Mouse (Mus musculus): Measurements from ENCODE around the gene Map3k5. TPM values are rescaled to one million over a fixed set of nuclear protein-coding genes. Genes with fewer than 3 reads are reported as not detected.

Map3k5 gene
- polyA plus RNA-seq, 1 experiment = 0.53 TPM

DNA sequence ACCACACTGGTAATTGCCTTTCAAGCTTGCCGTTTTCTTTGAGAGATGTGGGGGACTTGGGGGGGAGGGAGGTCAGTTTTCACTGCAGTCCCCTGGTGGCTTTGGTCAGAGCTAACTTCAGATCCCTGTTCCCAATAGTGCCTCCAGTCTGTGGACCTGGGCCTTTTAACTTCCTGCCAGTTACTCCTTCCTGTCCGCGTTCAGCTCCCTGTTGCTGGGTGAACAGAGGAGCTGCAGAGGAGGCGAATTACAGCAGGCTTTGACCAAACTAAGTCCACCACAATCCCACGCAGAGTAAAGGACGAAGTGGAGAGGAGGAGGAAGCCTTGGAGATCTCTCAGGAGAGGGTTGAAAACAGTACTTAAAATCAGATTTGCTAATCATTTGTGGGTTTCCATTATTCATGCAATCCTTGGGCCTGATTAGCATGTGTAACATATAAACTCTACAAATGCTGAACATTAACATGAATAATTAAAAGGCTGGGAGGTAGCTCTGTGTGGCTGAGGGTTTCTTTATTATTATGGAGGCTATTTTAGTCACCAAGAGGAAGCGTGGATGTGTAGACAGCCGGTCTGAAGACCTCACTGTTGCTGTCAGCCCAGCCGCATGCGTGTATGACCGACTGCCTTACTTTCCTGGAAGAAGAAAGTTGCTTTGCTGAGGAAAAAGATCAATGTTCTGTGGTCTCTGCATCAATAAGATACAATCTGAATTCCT lies 247.6 kb downstream of the Map3k5 start:
- no peak overlapping the region for H3K4me3 ChIP-seq
- H3ac ChIP-seq (ENCODE audit: control insufficient read depth, insufficient read length) = no peak overlapping the region
- no peak overlapping the region for H3K4me2 ChIP-seq (ENCODE audit: low read depth)
- TF ChIP-seq MYOD1 (IDR thresholded peaks at IDR 0.05; ENCODE audit: control insufficient read depth in 1 of 3, insufficient read length in 2 of 3, low read depth in 2 of 3) = no peak
- no peak for TF ChIP-seq POLR2AphosphoS2 (IDR thresholded peaks at IDR 0.05; ENCODE audit: insufficient read length, low read depth)
- TF ChIP-seq MYOG (IDR thresholded peaks at IDR 0.05; ENCODE audit: control insufficient read depth in 1 of 3, insufficient read depth in 1 of 3, insufficient read length in 2 of 3, low read depth in 2 of 3) = no peak
- no peak for TF ChIP-seq SRF (IDR thresholded peaks at IDR 0.05; ENCODE audit: control insufficient read depth, insufficient read length, low read depth)
- TF ChIP-seq CEBPB (IDR thresholded peaks at IDR 0.05; ENCODE audit: insufficient read depth, poor library complexity, severe bottlenecking) = no peak
- no peak for TF ChIP-seq TCF3 (IDR thresholded peaks at IDR 0.05; ENCODE audit: insufficient read length, low read depth)
- no peak for TF ChIP-seq USF1 (IDR thresholded peaks at IDR 0.05; ENCODE audit: low read depth)
- no peak for TF ChIP-seq POLR2A (IDR thresholded peaks at IDR 0.05; ENCODE audit: insufficient read length, low read depth)
- no peak for TF ChIP-seq TCF12 (IDR thresholded peaks at IDR 0.05; ENCODE audit: insufficient read depth, poor library complexity, severe bottlenecking)
- TF ChIP-seq MAX (IDR thresholded peaks at IDR 0.05; ENCODE audit: low read depth) = no peak
- TF ChIP-seq E2F4 (IDR thresholded peaks at IDR 0.05; ENCODE audit: insufficient read depth) = no peak
- H3K36me3 ChIP-seq (ENCODE audit: control insufficient read depth, insufficient read depth) = no peaks in the 10 kb centered on the region
- no peaks in the 10 kb centered on the region for H3K27me3 ChIP-seq (ENCODE audit: control insufficient read depth, insufficient read depth, insufficient read length)
- no peaks in the 10 kb centered on the region for H3K79me2 ChIP-seq (ENCODE audit: control insufficient read depth, insufficient read depth)

GRCm38 (mm10) chr10:20184326-20184725 lies 250.1 kb downstream of the Map3k5 start:
- Histone ChIP-seq H3K36me3 (ENCODE audit: control insufficient read depth, insufficient read depth) (no peaks in the 10 kb centered on the region), H3K79me2 (ENCODE audit: control insufficient read depth, insufficient read depth) (no peaks in the 10 kb centered on the region), H3ac (ENCODE audit: control insufficient read depth, insufficient read length) (no peak overlapping the region), H3K4me3 (no peak overlapping the region), H3K27me3 (ENCODE audit: control insufficient read depth, insufficient read depth, insufficient read length) (no peaks in the 10 kb centered on the region), H3K4me2 (ENCODE audit: low read depth) (no peak overlapping the region)
- no peak for TF ChIP-seq MAX (IDR thresholded peaks at IDR 0.05; ENCODE audit: low read depth)

DNA sequence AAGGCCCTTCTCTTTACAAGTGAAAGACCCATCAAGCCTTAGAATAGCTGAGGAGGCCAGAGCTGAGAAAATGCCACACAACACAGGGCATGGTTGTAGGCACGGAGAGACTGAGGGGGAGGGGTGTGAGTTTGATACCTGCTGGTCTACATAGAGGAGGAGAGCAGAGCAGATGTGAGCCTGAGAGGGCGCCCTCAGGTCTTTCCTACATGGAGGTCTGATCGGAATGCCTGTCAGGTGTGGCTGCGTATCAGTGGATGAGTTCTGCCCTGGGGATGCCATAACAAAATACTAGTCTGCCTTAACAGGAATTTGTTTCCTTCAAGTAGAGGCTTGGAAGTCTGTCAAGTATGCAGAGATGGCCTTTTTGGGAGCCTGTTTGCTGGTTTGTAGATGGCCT lies 251.0 kb downstream of the Map3k5 start:
- H3ac ChIP-seq (ENCODE audit: control insufficient read depth, insufficient read length) = no peak overlapping the region
- no peak for TF ChIP-seq POLR2AphosphoS2 (IDR thresholded peaks at IDR 0.05; ENCODE audit: insufficient read length, low read depth)
- TF ChIP-seq CEBPB (IDR thresholded peaks at IDR 0.05; ENCODE audit: insufficient read depth, poor library complexity, severe bottlenecking) = no peak
- TF ChIP-seq MYOD1 (IDR thresholded peaks at IDR 0.05; ENCODE audit: control insufficient read depth in 1 of 3, insufficient read length in 2 of 3, low read depth in 2 of 3) = no peak
- no peak for TF ChIP-seq POLR2A (IDR thresholded peaks at IDR 0.05; ENCODE audit: insufficient read length, low read depth)
- no peak for TF ChIP-seq USF1 (IDR thresholded peaks at IDR 0.05; ENCODE audit: low read depth)
- TF ChIP-seq SRF (IDR thresholded peaks at IDR 0.05; ENCODE audit: control insufficient read depth, insufficient read length, low read depth) = no peak
- no peak for TF ChIP-seq TCF3 (IDR thresholded peaks at IDR 0.05; ENCODE audit: insufficient read length, low read depth)
- no peak for TF ChIP-seq REST (IDR thresholded peaks at IDR 0.05; ENCODE audit: insufficient read depth, insufficient read length)
- no peak for TF ChIP-seq MYOG (IDR thresholded peaks at IDR 0.05; ENCODE audit: control insufficient read depth in 1 of 3, insufficient read depth in 1 of 3, insufficient read length in 2 of 3, low read depth in 2 of 3)
- no peak for TF ChIP-seq MAX (IDR thresholded peaks at IDR 0.05; ENCODE audit: low read depth)
- TF ChIP-seq TCF12 (IDR thresholded peaks at IDR 0.05; ENCODE audit: insufficient read depth, poor library complexity, severe bottlenecking) = no peak
- no peak for TF ChIP-seq E2F4 (IDR thresholded peaks at IDR 0.05; ENCODE audit: insufficient read depth)
- no peaks in the 10 kb centered on the region for H3K79me2 ChIP-seq (ENCODE audit: control insufficient read depth, insufficient read depth)
- H3K4me3 ChIP-seq = no peak overlapping the region
- H3K4me2 ChIP-seq (ENCODE audit: low read depth) = no peak overlapping the region
- H3K36me3 ChIP-seq (ENCODE audit: control insufficient read depth, insufficient read depth) = no peaks in the 10 kb centered on the region
- H3K27me3 ChIP-seq (ENCODE audit: control insufficient read depth, insufficient read depth, insufficient read length) = no peaks in the 10 kb centered on the region

DNA sequence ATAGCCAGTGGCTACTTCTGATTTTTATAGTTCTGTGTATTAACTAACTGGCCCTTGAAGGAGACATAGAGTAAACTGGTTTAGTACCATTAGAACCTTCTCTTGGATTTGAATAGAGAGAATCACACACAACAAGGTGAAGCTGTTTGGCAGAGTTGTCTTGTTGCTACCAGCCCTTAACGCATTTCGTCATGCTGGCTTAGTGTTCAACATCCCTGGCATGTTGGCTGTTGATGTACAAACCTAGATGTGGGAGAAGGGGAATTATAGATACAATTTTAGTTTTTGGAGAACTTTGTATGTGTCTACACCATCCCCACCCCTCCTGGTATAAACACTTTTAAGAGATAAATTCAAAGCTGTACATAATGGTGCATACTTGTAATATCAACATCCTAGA lies 251.5 kb downstream of the Map3k5 start:
- no peaks in the 10 kb centered on the region for H3K79me2 ChIP-seq (ENCODE audit: control insufficient read depth, insufficient read depth)
- no peak overlapping the region for H3K4me3 ChIP-seq
- no peaks in the 10 kb centered on the region for H3K27me3 ChIP-seq (ENCODE audit: control insufficient read depth, insufficient read depth, insufficient read length)
- no peak overlapping the region for H3K4me2 ChIP-seq (ENCODE audit: low read depth)
- H3ac ChIP-seq (ENCODE audit: control insufficient read depth, insufficient read length) = no peak overlapping the region
- H3K36me3 ChIP-seq (ENCODE audit: control insufficient read depth, insufficient read depth) = no peaks in the 10 kb centered on the region
- TF ChIP-seq CEBPB (IDR thresholded peaks at IDR 0.05; ENCODE audit: insufficient read depth, poor library complexity, severe bottlenecking) (no peak), MYOD1 (IDR thresholded peaks at IDR 0.05; ENCODE audit: control insufficient read depth in 1 of 3, insufficient read length in 2 of 3, low read depth in 2 of 3) (no peak), MAX (IDR thresholded peaks at IDR 0.05; ENCODE audit: low read depth) (no peak), SRF (IDR thresholded peaks at IDR 0.05; ENCODE audit: control insufficient read depth, insufficient read length, low read depth) (no peak), POLR2A (IDR thresholded peaks at IDR 0.05; ENCODE audit: insufficient read length, low read depth) (no peak), E2F4 (IDR thresholded peaks at IDR 0.05; ENCODE audit: insufficient read depth) (no peak)

- Histone ChIP-seq H3K36me3 (ENCODE audit: control insufficient read depth, insufficient read depth) (no peaks in the 10 kb centered on the region), H3K79me2 (ENCODE audit: control insufficient read depth, insufficient read depth) (no peaks in the 10 kb centered on the region), H3K4me2 (ENCODE audit: low read depth) (no peak overlapping the region), H3K27me3 (ENCODE audit: control insufficient read depth, insufficient read depth, insufficient read length) (no peaks in the 10 kb centered on the region), H3ac (ENCODE audit: control insufficient read depth, insufficient read length) (no peak overlapping the region), H3K4me3 (no peak overlapping the region)
- TF ChIP-seq MYOG (IDR thresholded peaks at IDR 0.05; ENCODE audit: control insufficient read depth in 1 of 3, insufficient read depth in 1 of 3, insufficient read length in 2 of 3, low read depth in 2 of 3) = no peak
- TF ChIP-seq USF1 (IDR thresholded peaks at IDR 0.05; ENCODE audit: low read depth) = no peak
- TF ChIP-seq POLR2AphosphoS2 (IDR thresholded peaks at IDR 0.05; ENCODE audit: insufficient read length, low read depth) = no peak
- no peak for TF ChIP-seq TCF3 (IDR thresholded peaks at IDR 0.05; ENCODE audit: insufficient read length, low read depth)
- no peak for TF ChIP-seq REST (IDR thresholded peaks at IDR 0.05; ENCODE audit: insufficient read depth, insufficient read length)
- TF ChIP-seq CEBPB (IDR thresholded peaks at IDR 0.05; ENCODE audit: insufficient read depth, poor library complexity, severe bottlenecking) = no peak
- TF ChIP-seq E2F4 (IDR thresholded peaks at IDR 0.05; ENCODE audit: insufficient read depth) = no peak
- no peak for TF ChIP-seq SRF (IDR thresholded peaks at IDR 0.05; ENCODE audit: control insufficient read depth, insufficient read length, low read depth)
- no peak for TF ChIP-seq MYOD1 (IDR thresholded peaks at IDR 0.05; ENCODE audit: control insufficient read depth in 1 of 3, insufficient read length in 2 of 3, low read depth in 2 of 3)
- TF ChIP-seq TCF12 (IDR thresholded peaks at IDR 0.05; ENCODE audit: insufficient read depth, poor library complexity, severe bottlenecking) = no peak
- TF ChIP-seq MAX (IDR thresholded peaks at IDR 0.05; ENCODE audit: low read depth) = no peak
- no peak for TF ChIP-seq POLR2A (IDR thresholded peaks at IDR 0.05; ENCODE audit: insufficient read length, low read depth)
Observed at GRCm38 (mm10) chr10:20186800-20187273, 252.6 kb downstream of the Map3k5 start.
